Mouse (Mus musculus) kidney, embryonic 16.5 days (tissue): ENCODE measurements at regions not wholly inside any gene's neighbourhood (a gene's known extent, or its start where the extent isn't known, plus 50 kb on each side); places are given as distances from the start of the nearest gene placed in this dataset.

ENCODE experiments used
- ATAC-seq: fragments of 200-750 bp; cut with Nextera tagmentation; 2 replicates; pipeline ENCODE4 v1.8.0; 2017; ENCODE audit warnings: moderate TSS enrichment; ENCODE audit not compliant: low FRiP score, low TSS enrichment
- H3K27ac ChIP-seq: fragments of 300-500 bp; sonication (generic); 2 replicates; pipeline ENCODE4 v1.5.1; 2014; ENCODE audit warnings: low read length
- H3K27me3 ChIP-seq: fragments of 300-500 bp; sonication (generic); 2 replicates; pipeline ENCODE4 v1.6.1; 2014; ENCODE audit warnings: low read length, control low read depth, mixed read lengths; ENCODE audit not compliant: insufficient read depth
- H3K36me3 ChIP-seq: fragments of 300-500 bp; sonication (generic); 2 replicates; pipeline ENCODE4 v1.6.1; 2014; ENCODE audit warnings: low read length, control low read depth, mixed read lengths; ENCODE audit not compliant: insufficient read depth
- H3K4me1 ChIP-seq: fragments of 300-500 bp; sonication (generic); 2 replicates; pipeline ENCODE4 v1.6.1; 2014; ENCODE audit warnings: low read length, control low read depth, mixed read lengths; ENCODE audit not compliant: insufficient read depth
- H3K4me2 ChIP-seq: fragments of 300-500 bp; sonication (generic); replicated peaks from 2 replicates; pipeline ENCODE4 v1.6.1; 2014; ENCODE audit warnings: low read depth, low read length
- H3K4me3 ChIP-seq: fragments of 300-500 bp; sonication (generic); 2 replicates; pipeline ENCODE4 v1.5.1; 2014; ENCODE audit warnings: mild to moderate bottlenecking, low read length
- H3K9ac ChIP-seq: fragments of 300-500 bp; sonication (generic); replicated peaks from 2 replicates; pipeline ENCODE4 v1.6.1; 2014; ENCODE audit warnings: low read length
- H3K9me3 ChIP-seq: fragments of 300-500 bp; sonication (generic); 2 replicates; pipeline ENCODE4 v1.6.1; 2016; ENCODE audit warnings: low read length, control low read depth
- WGBS: fragments of 180-500 bp; shearing (Covaris S2); extraction: QIAGEN DNeasy Blood & Tissue Kit; methylation state at CpG from one replicate; pipeline ENCODE4 v1.1.7; 2014; 5-methylcytosine and 5-hydroxymethylcytosine counted together

DNA sequence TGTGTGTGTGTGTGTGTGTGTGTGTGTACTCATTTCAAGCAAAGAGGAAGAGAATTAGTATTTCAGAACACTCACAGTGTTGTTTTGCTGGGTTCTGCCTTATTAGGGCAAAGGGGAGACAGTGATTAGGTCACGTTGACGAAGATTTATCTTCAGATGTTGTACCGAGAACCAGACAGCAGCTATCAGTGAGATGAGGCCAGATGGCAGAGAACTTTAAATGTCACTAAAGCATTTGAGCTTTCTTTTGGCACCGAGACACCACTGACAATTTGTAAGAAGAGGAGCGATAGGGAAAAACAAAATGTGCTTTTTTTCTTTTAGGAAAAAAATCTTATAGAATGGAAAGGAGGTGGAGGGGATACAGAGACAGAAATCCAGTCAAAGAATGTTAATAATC is 610.9 kb upstream of the Adgrl2 start:
- no peak overlapping the region for H3K4me2 ChIP-seq
- H3K4me3 ChIP-seq, result no peak overlapping the region
- no peak overlapping the region for H3K9ac ChIP-seq
- H3K27ac ChIP-seq, result no peak overlapping the region
- H3K9me3 ChIP-seq, result no peaks in the 10 kb centered on the region
- H3K4me1 ChIP-seq, result no peaks in the 10 kb centered on the region
- no peaks in the 10 kb centered on the region for H3K36me3 ChIP-seq
- no peak for ATAC-seq
- WGBS, result 61% methylated on average over 5 of the region's 5 CpGs
- no peaks in the 10 kb centered on the region for H3K27me3 ChIP-seq

DNA sequence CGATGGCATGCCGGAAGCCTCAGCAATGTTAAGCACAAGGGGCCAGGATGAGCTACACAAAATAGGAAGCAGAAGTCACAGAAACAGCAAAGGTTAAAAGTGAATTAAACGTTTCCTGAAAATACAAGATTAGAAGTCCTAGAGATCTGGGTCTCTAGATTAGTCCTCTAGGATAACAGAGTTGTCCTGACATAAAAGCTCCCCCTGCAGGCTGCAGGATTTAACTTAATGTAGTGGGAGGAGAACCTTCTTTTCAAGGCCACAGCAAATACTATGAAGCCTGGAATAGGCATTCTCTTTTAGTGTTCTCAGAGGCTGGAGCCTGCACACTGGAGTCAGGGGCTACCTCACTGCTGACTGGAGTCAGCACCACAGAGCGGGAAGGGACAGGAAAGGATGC is 604.1 kb upstream of the Adgrl2 start:
- H3K4me3 ChIP-seq, result no peak overlapping the region
- no peak for ATAC-seq
- no peaks in the 10 kb centered on the region for H3K4me1 ChIP-seq
- no peaks in the 10 kb centered on the region for H3K27me3 ChIP-seq
- H3K4me2 ChIP-seq, result no peak overlapping the region
- H3K9ac ChIP-seq, result no peak overlapping the region
- H3K36me3 ChIP-seq, result no peaks in the 10 kb centered on the region
- WGBS, result 68% methylated on average over 4 of the region's 4 CpGs
- H3K9me3 ChIP-seq, result no peaks in the 10 kb centered on the region
- H3K27ac ChIP-seq, result no peak overlapping the region

DNA sequence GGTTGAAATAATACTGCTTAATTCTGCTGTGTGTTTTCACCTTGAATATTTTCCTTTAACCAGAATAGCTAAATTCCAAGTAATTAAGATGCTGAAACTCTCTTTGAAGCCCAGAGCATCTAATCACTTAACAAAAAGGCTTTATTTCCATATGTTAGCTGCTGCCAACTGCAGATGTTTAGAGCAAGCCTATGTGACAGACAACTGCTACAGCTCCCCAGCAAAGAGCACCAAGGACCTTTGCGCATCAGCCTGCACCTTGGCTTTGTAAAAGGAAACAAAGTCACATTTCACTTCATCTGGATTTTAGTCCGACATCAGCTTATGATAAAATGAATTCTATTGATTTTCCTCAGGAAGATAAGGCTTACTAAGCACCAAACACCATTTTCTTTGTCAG is 595.4 kb upstream of the Adgrl2 start:
- no peak overlapping the region for H3K4me3 ChIP-seq
- H3K4me1 ChIP-seq, result no peaks in the 10 kb centered on the region
- H3K27ac ChIP-seq, result no peak overlapping the region
- H3K9me3 ChIP-seq, result no peaks in the 10 kb centered on the region
- WGBS, result 57% methylated on average over 2 of the region's 2 CpGs
- no peaks in the 10 kb centered on the region for H3K27me3 ChIP-seq
- ATAC-seq, result no peak
- no peaks in the 10 kb centered on the region for H3K36me3 ChIP-seq
- no peak overlapping the region for H3K4me2 ChIP-seq
- no peak overlapping the region for H3K9ac ChIP-seq

DNA sequence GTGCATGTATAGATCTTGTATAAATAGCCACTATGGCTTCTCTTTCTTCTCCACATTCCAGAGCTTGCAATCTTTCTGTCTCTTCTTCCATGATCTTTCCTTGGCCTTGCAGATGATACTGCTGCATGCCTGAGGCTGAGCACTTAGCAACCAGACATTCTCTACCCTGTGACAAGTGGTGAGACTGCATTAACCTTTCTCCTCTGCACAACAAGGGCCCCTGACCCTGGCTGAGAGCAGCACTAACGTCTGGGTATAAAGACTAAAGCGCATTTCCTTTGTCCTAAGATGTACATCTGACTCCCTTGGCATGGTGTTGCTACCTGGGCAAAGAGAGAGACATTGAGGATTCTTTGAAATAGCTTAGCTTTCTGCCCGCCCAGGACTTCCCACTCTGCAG is 590.8 kb upstream of the Adgrl2 start:
- no peak overlapping the region for H3K4me2 ChIP-seq
- 76% methylated on average over 3 of the region's 3 CpGs for WGBS
- H3K4me1 ChIP-seq, result no peaks in the 10 kb centered on the region
- no peaks in the 10 kb centered on the region for H3K9me3 ChIP-seq
- H3K4me3 ChIP-seq, result no peak overlapping the region
- no peaks in the 10 kb centered on the region for H3K27me3 ChIP-seq
- no peak for ATAC-seq
- H3K36me3 ChIP-seq, result no peaks in the 10 kb centered on the region
- no peak overlapping the region for H3K27ac ChIP-seq
- H3K9ac ChIP-seq, result no peak overlapping the region

DNA sequence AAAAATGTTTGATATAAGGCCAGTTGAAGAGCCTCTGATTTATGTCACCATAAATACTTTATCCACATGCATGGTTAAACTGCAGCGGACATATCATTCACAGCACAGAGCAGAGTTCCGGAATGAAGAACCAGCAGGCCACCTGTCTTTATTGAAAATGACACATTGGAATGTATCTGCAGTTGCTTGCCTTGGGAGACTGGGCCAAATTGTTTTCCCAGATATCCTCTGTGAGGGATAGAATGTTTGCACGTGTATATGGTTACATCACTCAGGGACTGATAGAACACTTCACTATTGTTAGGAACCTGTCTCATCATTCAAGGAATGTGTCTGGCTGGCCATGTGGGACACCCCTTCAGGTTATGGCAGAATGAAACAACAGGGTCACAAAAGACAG is 585.3 kb upstream of the Adgrl2 start:
- no peaks in the 10 kb centered on the region for H3K27me3 ChIP-seq
- no peak overlapping the region for H3K4me3 ChIP-seq
- H3K4me2 ChIP-seq, result no peak overlapping the region
- no peak overlapping the region for H3K9ac ChIP-seq
- H3K4me1 ChIP-seq, result no peaks in the 10 kb centered on the region
- no peak for ATAC-seq
- H3K9me3 ChIP-seq, result no peaks in the 10 kb centered on the region
- WGBS, result 76% methylated on average over 3 of the region's 3 CpGs
- no peak overlapping the region for H3K27ac ChIP-seq
- H3K36me3 ChIP-seq, result no peaks in the 10 kb centered on the region

DNA sequence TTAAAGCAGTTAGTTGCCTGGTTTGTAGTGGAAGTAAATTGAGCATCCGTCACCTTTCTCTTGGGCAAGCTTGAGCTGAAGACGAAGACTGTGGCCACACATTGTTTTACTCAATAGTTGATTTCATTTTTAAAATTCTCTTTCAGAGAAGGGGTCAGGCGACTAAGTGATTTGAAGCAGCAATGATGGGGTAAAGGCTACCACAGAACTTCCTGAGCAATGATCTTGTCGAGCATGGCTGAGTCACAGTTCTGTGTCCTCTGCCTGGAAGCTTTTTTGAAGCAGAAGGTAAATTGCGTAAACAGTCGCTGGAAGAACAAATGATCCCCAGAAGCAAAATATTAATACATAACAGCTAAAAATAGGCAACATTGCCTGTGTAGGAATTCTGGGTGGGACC is 576.5 kb upstream of the Adgrl2 start:
- no peak for ATAC-seq
- no peak overlapping the region for H3K4me2 ChIP-seq
- no peak overlapping the region for H3K4me3 ChIP-seq
- 88% methylated on average over 6 of the region's 6 CpGs for WGBS
- H3K27me3 ChIP-seq, result no peaks in the 10 kb centered on the region
- H3K27ac ChIP-seq, result no peak overlapping the region
- no peaks in the 10 kb centered on the region for H3K9me3 ChIP-seq
- no peaks in the 10 kb centered on the region for H3K36me3 ChIP-seq
- H3K9ac ChIP-seq, result no peak overlapping the region
- no peaks in the 10 kb centered on the region for H3K4me1 ChIP-seq

DNA sequence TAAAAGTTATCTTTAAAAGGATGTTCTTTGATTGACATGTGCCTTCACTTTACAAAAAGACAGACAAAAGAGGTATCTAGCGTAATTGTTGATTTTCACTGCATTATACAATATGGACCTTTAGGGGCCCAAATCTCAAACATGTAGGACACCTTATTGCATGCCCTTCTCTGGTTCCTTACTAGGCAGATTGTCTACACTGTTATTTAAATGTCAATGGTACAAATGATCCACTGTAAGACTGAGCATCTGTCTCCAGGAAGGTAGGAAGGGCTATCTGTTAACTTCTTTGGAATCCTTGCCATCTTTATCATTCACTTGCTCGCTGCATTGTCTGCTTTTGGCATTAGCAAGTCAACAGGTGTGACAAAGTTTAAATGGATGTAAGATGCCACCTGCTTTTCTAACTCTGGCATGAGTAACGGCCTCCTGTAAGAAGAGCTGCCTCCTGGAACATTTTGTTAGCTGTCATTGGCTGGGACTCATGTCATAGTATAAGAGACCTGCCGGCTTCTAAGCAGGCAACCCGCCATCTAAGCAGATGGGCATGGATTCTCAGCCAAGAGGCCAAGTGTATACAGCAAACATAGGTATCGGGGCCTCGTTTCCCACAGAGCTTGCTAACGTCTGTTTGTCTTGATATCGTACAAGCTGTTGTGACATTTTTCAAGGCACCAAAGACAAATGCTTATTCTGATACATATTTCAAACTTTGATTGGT is 560.0 kb upstream of the Adgrl2 start:
- WGBS, result 86% methylated on average over 9 of the region's 9 CpGs
- no peak for ATAC-seq

DNA sequence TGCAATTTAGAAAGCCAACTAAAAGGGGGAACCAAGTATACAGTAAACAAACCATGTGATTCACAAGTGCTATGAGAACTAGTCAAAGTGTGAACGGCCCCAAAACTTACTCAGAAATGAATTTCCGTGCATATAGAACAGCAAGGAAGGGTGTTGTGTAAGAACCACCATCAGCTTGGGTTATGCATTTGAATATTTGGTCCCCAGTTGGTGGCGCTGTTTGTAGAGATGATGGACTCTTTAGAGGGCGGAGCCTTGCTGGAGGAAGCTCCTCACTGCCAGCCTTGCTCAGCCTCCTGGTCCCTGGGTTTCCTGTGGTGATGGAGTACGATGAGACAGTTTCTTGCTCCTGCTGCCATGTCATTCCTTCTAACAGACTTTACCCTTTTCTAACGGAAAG is 556.7 kb upstream of the Adgrl2 start:
- Histone ChIP-seq H3K4me3 (no peak overlapping the region), H3K36me3 (no peaks in the 10 kb centered on the region), H3K27me3 (no peaks in the 10 kb centered on the region), H3K9ac (no peak overlapping the region), H3K4me1 (no peaks in the 10 kb centered on the region), H3K27ac (no peak overlapping the region), H3K4me2 (no peak overlapping the region), H3K9me3 (no peaks in the 10 kb centered on the region)
- 81% methylated on average over 6 of the region's 6 CpGs for WGBS
- no peak for ATAC-seq

More for the DNA sequence above, 560.0 kb upstream of the Adgrl2 start:
- Histone ChIP-seq H3K36me3 (no peaks in the 10 kb centered on the region), H3K27me3 (no peaks in the 10 kb centered on the region), H3K9me3 (no peaks in the 10 kb centered on the region), H3K9ac (no peak overlapping the region), H3K4me3 (no peak overlapping the region), H3K27ac (no peak overlapping the region), H3K4me1 (no peaks in the 10 kb centered on the region), H3K4me2 (no peak overlapping the region)

DNA sequence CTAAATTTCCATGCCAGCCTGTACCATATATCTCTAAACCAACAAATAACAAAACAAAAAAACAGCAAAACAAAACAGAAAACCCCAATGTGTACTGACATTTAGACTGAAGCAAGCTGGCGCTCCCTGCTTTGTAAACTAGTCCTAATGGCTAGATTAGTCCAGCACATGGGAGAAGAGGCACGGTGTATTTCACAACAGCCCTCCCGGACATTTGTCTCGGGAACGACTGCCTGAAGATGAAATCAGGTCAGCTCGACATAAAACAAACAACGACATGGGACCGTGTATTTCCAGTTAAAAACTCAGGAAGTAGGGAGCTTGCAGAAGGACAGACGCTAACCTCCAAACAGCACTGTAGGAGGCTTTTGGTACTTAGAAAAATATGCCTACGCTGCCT is 555.9 kb upstream of the Adgrl2 start:
- Histone ChIP-seq H3K27ac (no peak overlapping the region), H3K4me3 (no peak overlapping the region), H3K9me3 (no peaks in the 10 kb centered on the region), H3K36me3 (no peaks in the 10 kb centered on the region), H3K9ac (no peak overlapping the region), H3K4me2 (no peak overlapping the region), H3K4me1 (no peaks in the 10 kb centered on the region), H3K27me3 (no peaks in the 10 kb centered on the region)
- 51% methylated on average over 10 of the region's 10 CpGs for WGBS
- ATAC-seq, result no peak

DNA sequence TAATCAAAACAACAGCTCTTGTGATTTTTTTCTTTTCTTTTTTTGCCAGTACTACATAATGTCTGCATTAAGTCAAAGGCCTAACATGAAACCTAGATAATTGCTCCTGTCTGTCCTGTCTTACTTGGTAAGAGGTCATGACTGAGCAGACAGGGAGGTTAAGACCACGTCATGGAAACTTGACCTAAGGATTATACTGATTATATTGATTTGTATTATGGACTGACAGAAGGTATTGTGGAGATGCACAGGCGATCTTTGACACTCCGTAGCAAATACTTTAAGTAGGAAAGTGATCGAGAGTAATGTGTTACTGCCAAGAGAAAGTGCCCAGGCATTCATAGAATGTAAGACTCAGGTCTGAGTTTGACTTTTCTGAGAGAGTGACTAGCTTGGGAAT is 543.8 kb upstream of the Adgrl2 start:
- no peak overlapping the region for H3K9ac ChIP-seq

More for the DNA sequence above, 543.8 kb upstream of the Adgrl2 start:
- H3K36me3 ChIP-seq, result no peaks in the 10 kb centered on the region
- no peak overlapping the region for H3K4me3 ChIP-seq
- no peak overlapping the region for H3K4me2 ChIP-seq
- no peaks in the 10 kb centered on the region for H3K9me3 ChIP-seq
- H3K4me1 ChIP-seq, result no peaks in the 10 kb centered on the region
- no peak overlapping the region for H3K27ac ChIP-seq
- H3K27me3 ChIP-seq, result no peaks in the 10 kb centered on the region
- 67% methylated on average over 4 of the region's 4 CpGs for WGBS
- no peak for ATAC-seq
